Mouse (Mus musculus) embryo, embryonic 10 days (tissue): Measurements from ENCODE around the gene Srm.

Experiments used
- DNase-seq: peaks from one replicate; pipeline ENCODE4 v3.0.0-alpha.2; 2015; ENCODE audit warnings: low spot score

Gene Srm

DNA sequence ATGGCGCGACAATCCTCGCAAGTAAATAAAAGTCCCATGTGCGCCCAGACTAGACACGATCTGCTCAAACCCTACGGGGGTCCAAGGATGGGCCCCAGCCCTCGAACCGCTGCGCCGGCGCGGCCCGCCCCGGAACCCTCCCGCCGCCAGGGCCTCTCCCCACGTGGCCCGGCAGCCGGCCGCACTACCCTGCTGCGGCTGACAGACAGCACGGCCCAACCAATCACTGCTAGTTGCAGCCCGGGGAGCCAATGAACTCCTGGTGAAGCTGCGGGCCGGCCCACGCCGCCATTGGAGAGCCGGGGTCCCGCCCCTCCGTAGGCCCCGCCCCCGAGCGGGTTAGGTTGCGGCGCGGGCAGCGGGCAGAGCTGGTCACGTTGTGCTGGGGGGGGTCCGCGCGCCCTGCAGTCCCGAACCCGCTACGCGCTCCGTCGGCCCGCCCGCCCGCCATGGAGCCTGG is at the start of gene Srm:
Gene Srm (plus strand): TSS at position 333 of the 460 bp plus-strand sequence.
- DNase-seq = peak; percentile 98

DNA sequence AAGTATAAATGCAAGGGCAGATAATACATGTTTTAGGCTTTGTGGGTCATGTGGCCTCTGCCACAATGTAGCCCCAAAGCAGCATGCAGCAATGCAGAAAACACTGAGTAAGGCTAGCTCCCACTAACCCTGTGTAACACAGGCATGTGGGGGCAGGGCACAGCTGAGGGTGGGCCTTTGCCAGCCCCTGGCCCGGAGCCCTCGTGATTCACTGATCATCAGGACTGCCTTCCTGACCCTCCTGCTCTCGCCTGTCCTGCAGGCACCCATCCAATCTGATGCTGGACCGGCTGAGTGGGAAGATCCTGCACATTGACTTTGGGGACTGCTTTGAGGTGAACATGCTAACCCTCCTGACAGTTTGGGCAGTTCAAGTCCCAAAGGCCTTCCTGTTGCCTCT is 42.2 kb upstream of the Srm start:
- no peak for DNase-seq

DNA sequence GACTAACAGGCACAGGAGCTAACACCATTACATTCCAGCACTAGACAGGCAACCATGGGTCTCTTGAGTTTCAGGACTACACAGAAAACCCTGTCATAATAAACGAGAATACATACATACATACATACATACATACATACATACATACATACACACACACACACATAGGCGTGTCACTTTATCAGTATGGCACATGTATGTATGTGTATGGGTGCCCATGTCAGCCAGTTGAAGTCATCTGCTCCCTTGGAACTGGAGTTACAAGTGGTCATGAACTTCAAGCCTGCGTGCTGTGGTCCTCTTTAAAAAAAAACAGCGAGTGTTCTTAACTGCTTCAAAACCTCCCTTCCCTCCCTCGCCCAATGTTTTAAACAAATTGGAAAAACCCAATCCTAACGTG is 33.5 kb upstream of the Srm start:
- DNase-seq = no peak

DNA sequence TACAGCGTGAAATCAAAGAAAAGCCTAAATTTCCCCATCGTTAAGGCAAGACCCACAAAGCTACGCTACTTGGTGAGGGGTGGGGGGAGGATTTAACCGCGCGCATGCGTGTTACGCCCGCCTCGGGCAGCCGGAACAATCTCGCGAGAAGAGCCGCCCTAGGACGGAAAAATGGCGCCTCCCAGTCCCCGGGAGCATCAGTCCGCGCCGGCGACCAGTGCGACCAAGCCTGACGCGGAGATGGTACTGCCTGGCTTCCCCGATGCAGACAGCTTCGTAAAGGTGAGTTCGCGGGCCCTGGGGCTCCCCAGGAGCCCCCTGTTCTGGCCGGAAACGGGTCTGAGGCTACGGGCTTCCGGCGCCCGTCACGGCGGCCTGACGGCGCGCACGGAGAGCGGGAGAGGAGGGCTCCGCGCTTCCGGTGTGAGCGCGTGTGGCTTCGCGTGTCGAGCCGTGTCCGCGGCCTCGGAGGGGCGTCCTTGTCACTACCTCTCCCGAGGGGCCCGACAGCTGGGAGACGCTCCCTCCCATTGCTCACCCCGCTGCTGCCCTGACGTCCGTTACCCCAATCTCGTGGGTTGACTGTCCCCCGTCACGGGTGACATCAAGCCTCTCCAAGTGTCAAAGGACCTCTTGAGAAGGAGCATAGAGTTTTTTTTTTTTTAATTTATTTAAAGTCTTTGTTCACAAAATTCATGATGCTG is 32.9 kb upstream of the Srm start, which contains the start of gene Exosc10:
Gene Exosc10 (plus strand): TSS at position 133 of the 704 bp plus-strand sequence.
- peak; percentile 89 for DNase-seq

DNA sequence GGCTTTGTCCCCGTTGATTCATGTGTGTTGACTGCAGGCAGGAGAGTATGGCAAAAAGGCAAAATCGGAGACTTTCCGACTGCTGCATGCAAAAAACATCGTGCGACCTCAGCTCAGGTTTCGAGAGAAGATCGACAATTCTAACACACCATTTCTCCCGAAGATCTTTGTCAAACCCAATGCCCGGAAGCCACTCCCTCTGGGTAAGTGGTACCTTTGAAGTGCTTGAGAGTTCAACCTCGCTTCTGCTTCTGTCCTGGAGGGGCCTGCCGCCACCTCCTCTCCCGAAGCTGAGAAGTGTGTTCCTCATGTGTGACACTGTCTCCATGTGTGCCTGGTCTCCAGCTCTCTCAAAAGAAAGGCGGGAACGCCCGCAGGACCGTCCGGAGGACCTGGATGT is 28.6 kb upstream of the Srm start:
- no peak for DNase-seq

DNA sequence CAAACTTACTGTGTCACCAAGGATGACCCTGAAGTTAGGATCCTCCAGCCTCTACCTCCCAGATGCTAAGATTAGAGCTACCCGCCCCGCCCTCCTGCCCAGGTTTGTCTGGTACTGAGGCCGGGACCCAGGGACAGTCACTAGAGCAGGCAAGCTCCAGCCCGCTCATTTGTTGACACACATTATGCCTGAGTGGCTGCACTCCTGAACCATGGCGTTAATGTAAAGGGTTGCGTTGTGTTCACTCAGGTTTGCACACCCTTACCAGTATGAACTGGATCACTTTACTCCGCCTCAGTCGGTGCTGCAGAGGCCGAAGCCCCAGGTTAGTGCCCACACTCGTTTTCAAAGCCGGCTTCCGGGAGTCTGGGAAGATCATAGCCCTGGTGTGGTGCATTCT is 27.7 kb upstream of the Srm start:
- DNase-seq = no peak

DNA sequence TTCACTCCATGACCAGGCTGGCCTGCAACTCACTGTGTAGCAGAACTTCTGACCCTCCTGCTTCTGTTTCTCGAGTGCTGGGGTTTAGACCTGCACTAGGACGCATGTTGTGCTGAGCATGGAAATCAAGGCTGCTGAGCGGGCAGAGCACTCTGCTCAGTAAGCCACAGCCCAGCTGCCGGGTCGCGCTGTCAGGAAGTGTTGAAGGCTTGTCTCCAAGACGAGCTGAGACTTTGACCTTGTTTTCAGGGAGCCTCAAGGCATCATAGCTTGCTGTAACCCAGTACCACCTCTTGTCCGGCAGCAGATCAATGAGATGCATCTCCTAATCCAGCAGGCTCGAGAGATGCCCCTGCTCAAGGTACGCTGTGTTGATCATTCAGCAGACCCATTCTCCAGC is 21.2 kb upstream of the Srm start:
- no peak for DNase-seq

DNA sequence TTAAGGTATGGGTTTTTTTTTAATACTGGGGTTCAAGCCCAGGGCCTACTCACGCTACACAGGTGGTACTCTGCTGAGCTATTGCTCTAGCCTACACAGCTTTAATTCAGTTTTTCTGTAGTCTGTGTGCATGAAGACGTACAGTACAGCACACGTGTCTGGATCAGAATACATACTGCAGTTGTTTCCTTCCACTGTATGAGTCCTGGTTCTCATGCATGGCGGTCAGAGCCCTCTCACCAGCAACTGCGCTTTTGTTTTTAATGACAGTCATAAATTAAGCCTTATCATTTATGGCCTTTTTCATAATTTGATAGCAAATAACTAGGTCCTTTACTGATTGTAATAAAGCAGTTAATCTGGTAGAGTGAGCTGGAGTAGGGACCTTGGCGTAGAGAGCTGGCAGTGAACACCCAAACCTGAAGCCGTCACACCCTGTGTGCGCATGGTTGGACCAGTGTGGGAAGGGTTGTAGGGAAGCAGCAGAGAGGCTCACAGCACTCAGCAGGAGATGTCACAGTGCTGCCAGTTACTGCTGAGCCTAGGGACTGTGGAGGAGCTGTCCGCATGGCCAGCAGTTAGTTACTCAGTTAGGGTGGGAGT is 20.5 kb upstream of the Srm start:
- no peak for DNase-seq

DNA sequence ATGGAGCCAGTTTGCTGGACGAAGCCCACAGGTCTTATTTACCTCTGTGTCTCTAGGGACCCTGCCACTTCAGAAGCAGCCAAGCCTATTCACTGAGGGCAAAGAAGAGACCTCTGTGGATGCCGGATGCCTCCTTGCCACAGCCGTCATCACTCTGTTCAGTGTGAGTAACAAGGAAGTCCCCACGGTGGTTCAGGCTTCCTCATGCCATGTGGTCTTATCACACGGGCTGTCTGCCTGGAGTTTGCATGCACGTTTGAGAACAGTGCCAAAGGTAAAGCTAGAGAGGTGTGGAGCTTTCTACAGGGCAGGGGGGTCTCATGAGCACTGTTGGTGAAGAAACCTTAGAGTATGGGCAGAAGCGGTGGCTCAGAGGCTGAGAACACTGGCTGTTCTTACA is 18.1 kb upstream of the Srm start:
- no peak for DNase-seq

DNA sequence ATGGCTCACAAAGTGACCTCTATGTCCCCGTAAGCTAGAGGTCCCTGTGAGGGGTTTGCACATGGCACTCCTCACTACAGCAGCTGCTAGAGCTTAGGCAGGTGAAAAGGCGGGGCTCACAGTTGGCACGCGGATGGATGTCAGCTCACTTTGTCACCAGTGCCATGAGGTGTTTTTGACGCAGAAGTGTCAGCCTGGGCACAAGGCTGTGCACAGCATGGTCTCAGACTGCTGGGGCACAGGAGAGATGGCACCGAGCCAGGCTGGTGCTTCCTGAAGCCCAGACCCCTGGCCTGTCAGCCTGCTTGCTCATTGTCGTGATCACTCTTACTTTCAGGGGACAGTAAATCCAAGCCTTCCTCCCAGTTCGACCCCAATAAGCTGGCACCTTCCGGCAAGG is 10.5 kb upstream of the Srm start:
- no peak for DNase-seq

DNA sequence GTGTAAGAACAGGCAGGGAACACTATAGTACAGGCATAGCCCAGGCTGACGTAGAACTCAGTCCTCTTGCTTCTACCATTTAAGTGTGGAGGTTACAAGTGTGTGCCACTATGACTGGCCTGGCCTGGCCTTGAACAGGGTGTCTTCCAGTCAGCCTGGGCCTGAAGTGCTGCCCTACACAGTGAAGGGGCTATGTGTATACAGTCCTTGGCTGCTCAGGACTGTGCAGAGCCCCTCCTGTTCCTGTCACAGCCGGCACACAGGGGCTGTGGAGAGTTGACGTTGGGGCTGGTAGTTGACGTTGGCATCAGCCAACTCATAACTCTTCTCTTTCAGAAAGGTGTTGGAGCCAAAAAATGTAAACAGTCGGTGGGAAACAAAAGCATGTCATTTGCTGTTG is 9.9 kb upstream of the Srm start:
- DNase-seq = no peak

DNA sequence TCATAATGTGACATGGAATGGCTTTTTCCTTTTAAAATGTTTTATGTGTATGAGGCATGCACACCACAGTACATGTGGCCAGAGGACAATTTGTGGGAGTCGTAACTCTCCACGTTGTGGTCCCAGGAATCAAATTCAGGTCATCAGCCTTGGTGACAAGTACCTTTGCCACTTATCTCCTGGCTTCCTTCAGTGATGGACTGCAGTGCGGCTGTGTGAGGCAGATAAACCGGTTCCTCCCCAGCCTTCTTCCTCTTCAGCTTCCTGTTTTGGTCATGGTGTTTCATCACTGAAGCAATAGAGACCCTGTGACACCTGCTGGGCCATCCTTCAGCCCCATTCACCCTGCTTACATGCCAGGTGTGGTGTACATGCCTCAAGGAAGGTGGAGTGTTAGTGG is 8.0 kb upstream of the Srm start:
- DNase-seq = no peak

DNA sequence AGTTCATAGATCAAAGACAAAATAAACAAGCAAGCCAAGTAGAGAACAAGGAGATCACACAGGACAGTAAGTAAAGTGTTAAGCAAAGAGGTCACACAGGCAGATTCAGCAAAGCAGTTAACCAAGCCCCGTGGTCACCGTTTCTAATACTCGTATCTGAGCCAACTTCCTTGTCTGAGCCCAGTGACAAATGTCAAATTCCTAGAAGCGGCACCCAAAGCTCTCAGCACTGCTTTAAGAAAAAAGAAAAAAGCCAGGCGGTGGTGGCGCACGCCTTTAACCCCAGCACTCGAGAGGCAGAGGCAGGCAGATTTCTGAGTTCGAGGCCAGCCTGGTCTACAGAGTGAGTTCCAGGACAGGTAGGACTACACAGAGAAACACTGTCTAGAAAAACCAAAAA is 4.7 kb upstream of the Srm start:
- DNase-seq = no peak

DNA sequence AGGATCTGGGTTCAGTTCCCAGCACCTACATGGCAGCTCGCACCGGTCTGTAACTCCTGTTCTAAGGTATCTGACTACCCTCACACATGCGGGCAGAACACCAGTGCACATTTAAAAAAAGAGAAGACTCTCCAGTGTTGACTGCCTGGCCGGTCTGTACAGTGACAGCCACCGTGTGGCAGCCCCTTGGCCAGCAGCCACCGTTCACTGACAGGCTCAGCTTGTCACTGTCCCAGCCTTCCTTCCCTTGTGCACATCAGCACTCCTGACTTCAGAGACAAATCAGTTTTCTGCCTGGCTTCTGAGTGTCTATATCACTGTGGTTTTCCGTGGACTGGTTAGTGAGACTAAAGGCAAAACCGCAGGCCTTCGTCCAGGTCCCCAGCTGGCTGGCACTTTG is 2.5 kb upstream of the Srm start:
- DNase-seq = no peak

DNA sequence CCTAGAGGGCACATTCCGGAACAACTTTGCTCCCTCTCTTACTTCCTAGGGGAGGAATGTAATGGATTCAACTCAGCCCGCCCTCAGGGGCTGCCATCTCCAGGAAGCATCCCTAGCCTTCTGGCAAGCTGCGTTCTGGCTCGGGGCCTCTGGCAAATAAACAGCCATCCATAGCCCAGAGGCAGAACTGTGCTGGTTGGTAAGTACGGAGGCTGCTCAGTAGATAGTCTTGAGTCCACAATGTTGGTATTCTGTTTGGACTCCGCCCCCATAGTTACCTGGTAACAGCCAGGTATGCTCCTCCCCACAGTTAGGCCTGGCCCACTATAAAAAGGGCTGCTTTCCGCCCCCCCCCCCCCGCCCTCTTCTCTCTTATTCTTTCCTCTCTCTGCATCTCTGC is 1.7 kb upstream of the Srm start:
- no peak for DNase-seq

DNA sequence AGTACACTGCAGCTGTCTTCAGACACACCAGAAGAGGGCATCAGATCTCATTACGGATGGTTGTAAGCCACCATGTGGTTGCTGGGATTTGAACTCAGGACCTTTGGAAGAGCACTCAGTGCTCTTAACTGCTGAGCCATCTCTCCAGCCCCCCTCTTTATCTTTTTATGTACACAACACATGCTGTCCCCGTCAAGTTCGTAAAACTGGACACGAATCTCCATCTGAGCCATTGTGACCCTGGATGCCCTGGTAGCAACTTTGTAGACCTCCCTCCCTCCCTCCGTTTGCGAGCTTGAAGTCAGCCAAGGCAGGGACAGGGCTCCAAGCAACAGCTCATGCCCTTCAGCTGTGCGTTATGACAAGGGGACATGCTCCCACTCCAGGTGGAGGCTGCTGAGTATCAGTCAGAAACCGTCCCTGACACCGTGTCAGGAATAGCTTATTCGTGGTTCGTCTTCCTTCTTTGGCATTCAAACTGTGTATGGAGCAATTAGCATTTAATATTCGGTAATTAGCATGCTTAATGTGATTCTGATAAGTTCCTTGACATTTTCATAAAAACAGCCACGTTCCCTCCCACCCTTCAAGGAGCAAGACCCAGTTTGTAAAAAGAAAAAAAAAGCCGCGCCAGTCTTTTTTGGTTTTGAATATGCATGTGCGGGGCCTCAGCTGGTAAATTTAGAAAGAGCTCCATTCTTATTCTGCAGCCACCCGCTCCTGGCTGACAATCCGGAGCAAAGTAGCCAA is 707 bp upstream of the Srm start:
- DNase-seq = peak; percentile 66

DNA sequence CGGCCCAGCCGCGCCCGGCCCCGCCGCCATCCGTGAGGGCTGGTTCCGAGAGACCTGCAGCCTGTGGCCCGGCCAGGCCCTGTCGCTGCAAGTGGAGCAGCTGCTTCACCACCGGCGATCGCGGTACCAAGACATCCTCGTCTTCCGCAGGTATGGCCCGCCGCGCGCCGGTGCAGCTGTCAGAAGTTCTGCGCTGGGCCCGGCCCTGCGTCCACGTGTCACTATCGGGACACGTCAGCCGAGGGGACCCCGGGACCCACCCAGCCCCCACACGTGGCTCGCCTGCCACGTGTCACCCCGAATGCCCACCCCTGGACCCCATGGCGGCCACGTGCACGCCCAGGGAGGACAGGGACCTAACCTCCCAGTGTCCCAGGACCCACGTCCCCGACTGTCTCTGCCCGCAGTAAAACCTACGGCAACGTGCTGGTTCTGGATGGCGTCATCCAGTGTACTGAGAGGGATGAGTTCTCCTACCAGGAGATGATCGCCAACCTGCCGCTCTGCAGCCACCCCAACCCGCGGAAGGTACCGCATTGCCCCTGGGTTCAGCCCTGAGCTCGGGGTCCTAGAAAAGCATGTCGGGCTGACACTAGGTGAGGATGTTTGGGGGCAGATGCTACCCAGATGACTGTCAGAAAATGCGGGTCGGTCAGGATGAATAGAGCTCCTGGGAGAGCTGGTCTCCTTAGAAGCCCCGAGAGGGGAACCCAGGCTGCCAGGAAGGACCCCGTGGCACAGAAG is 506 bp downstream of the Srm start:
- DNase-seq = peak; percentile 48

DNA sequence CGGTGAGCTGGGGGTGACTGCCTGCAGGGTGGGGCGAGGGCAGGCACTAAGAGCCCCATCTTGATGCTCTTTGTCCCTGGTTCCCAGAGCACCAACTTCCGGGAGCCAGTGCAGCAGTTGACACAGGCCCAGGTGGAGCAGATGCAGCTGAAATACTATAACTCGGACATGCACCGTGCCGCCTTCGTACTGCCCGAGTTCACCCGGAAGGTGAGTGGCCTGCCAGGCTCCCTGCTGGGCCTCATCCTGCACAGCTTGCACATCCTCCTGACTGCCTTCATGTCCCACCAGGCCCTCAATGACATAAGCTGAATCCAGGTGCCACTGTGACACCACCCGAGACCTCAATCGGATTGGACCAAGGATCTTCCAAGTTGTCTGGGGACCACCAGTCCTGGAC is 2.7 kb downstream of the Srm start:
- DNase-seq = no peak

DNA sequence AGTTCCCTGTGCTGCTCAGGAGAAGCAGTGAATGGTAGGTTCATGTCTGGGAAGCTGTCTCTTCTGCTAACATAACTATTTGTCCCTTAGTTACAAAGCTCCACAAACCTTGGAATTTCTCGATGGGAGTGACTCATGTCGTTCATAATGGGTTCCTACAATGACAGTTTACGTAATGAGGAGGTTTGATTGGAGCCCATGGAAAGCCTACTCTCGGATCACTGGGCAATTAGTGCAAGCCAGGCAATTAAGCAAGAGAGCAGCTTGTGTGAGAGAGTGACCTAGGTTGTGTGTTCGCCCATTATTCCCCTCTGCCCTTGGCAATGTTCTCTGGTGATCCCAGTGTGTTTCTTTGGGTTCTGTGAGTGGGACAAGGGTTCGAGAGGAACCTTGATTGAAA is 4.6 kb downstream of the Srm start:
- DNase-seq = no peak

DNA sequence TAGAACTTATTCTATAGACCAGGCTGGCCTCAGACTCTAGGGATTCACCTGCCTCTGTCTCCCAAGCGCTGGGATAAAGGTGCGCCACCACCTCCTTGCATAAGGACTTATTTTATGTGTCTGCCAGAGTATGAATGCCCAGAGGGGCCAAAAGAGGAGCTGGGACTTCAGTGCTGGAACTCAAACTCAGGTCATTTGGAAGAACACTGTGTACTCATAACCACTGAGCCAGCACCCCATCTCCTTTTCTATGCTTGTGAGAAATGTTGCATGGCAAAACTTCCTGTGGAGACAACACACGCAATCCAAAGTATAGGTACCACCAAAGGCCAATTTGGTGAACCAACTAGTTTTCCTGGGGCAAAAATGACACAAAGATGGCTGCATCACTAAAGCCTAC is 5.4 kb downstream of the Srm start:
- DNase-seq = no peak

DNA sequence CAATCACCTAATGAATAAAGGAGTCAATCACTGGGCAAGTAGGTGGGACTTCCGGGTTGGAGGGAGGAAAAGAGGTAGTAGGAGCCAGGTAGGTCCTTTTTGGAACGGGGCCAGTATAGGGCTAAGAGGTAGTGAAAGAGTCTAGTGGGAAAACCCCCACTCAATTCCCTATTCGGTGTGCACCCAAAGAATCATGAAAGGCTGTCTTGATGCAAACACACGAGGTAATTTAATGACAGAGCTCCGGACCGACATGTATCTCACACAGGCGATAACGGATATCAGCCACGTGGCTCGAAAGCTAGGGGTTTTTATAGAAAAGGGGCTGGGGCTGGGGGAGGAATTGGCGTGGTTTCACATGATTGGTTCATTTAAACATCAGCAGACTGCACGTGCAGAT is 7.5 kb downstream of the Srm start:
- DNase-seq = no peak

DNA sequence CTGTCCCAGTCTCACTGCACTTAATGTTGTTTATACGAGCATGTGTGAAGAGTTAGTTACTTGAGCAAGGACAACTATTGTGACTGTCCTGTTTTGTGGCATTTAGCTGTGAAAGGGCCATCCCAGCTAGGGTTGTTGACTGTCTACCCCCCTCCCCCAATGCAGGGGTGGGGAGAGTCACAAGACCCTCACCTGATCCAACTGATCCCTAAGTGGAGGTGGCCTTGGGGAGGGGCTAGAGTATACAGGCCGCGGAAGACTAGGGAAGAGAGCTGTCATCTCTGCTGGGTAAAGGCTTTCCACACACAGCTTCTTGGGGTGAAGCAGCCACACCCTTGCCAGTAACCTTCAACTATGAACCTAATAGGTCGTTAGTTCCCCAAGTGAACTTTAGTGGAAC is 9.0 kb downstream of the Srm start:
- DNase-seq = no peak

DNA sequence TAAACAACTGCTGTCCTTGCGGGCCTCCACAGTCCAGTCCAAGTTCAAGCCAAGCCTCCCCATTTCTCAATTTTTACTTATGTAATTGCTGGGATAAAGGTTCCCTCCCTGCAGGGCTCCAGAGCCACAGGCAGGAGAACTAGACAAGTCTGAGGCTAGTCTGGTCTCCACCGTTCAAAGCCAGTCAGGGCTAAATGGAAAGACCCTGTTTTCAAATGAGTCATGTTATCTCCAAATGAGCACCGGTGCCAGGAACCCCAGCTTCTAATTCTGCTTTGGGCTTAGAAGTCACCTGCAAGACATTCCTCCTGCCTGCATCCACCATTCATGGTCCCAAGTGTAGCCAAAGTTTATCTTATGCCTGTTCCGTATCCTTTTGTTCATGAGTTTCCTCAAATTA is 10.6 kb downstream of the Srm start:
- DNase-seq = no peak
